Mouse (Mus musculus) right cerebral cortex, postnatal 4 days (tissue): ENCODE data around the gene Gm15557.

ENCODE experiments used
- DNase-seq: peaks from one replicate; pipeline ENCODE4 v3.0.0-alpha.2; 2022

Gm15557 gene

GRCm38 (mm10) chr2:155956134-155957059 is 15.9 kb downstream of the Gm15557 start, which contains the start of gene Cep250:
Gene Cep250 (plus strand): TSS chr2:155956458.
- peak; percentile 81 for DNase-seq

- DNase-seq: no peak
Observed at GRCm38 (mm10) chr2:155959981-155960380, 19.5 kb downstream of the Gm15557 start.

DNA sequence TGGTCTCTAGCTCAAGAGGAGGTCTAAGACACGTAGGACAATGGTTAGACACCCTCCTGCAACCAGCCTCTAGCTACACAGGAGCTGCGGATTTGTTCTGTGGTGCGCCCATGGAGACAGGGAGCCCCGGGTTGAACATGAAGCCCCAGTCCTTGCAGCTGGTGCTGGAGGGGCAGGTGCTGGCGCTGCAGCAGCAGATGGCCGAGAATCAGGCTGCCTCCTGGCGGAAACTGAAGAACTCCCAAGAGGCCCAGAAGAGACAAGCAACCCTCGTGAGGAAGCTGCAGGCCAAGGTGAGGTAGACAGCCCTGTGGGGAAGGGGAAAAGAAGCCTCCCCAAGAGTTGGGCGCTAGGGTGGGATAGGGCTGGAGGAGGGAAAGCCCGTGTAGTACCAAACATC is 21.3 kb downstream of the Gm15557 start:
- DNase-seq: no peak

DNA sequence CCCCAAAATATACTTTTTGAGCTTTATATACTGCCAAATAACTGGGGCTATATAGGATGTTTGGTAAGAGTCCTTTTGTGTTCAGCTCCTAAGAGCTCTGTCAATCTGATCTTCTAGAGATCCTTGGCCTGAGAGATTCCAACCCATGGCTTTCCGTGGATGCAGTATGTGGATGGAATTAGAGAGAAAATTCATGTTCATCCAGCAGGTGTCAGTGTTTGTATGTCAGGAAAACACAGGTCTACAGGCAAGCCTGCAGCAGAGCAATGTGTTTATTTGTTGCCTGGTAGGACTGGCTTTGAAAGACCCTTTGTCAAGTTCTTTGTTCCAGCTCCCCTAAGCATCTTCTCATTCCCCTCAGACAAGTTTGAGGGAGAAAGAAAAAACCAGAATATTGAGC is 22.5 kb downstream of the Gm15557 start:
- no peak for DNase-seq

DNA sequence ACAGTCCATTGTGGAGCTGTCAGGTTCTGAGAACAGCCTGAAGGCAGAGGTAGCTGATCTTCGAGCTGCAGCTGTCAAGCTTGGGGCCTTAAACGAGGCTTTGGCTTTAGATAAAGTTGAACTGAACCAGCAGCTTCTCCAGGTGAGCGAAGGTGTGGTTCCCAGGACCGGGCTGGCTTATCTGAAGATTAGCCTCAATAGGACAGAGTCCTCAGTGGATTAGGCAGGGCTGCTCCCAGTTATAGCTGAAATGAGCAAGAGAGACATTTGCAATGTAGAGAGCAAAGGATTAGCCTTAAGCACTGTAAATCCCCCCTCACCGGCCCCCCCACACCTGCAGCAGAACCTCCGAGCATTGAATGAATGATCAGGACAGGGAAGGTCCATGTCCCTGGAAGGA is 32.8 kb downstream of the Gm15557 start:
- no peak for DNase-seq

- no peak for DNase-seq
Observed at GRCm38 (mm10) chr2:155974087-155974731, 33.7 kb downstream of the Gm15557 start.

DNA sequence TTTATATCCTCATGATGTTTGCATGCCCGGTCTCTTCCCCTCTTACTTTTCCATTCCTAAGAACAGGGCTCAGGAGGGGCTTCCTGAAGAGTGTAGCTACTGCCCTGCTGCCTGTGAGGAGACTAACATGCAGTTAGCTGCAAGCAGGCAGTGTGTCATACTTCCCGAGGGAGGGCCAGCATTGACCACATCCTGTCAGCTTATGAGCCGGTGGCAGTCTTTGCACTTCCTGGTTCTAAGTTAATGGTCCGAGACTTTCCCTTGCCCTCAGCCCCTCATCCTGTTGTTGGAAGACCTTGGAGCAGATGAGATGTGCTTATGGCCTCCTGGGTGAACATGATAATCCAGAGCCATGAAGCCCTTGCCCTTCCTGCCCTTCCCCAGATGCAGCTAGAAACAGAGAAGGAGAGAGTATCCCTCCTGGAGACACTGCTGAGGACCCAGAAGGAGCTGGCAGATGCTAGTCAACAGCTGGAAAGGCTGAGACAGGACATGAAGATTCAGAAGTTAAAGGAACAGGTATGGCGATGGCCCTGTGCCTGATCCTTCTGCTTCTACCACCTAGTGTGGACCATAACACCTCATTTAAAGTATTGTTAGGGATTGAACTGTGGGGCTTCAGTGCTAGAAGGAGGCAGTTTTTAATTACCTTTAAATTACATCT is 38.9 kb downstream of the Gm15557 start:
- DNase-seq: no peak

DNA sequence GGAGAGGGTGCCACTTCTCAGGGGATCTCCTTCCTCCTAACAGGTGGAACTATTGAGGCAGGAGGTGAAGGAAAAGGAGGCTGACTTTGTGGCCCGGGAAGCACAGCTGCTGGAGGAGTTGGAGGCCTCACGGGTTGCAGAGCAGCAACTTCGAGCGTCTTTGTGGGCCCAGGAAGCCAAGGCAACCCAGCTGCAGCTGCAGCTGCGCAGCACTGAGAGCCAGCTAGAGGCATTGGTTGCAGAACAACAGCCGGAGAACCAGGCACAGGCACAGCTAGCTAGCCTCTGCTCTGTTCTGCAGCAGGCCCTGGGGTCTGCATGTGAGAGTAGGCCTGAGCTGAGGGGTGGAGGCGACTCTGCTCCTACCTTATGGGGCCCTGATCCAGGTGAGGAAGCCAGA is 45.2 kb downstream of the Gm15557 start:
- DNase-seq: no peak

DNA sequence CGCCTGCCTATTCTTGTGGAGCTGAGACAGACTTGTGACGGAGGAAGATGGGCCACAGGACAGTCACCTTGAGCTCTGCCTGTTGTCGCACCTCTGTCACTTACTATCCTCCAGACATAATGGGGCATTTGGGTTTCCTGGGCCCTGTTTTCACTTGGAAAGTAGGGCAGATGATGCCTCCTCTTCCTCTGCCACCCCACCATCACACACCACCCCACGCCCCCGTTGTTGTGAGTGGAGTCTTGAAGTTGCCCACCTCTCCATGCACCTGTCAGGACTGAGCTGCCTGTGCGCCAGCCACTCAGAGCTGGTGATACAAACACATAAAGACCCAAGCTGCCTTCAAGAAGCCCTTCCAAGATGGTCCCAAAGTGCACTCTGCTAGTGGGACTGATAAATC is 46.6 kb downstream of the Gm15557 start:
- DNase-seq: no peak

DNA sequence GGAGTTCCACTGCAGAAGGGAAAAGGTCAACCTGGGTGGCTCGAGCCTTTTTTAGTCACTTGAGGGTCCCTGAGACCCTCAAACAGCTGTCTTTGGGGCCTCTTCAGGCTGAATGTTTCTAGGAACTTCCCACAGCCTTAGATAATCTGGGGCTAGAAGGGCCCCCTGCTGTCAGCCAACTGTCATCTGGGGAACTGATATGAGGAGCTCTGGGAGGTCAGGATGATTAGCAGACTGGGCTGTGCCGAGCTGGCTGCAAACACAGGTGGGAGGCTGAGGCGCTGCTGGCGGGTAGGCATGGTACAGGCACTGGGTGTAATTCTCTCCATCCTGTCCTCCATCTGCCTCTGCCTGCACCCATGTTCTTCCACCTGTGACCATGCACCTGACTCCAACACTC is 48.6 kb downstream of the Gm15557 start:
- DNase-seq: no peak

DNA sequence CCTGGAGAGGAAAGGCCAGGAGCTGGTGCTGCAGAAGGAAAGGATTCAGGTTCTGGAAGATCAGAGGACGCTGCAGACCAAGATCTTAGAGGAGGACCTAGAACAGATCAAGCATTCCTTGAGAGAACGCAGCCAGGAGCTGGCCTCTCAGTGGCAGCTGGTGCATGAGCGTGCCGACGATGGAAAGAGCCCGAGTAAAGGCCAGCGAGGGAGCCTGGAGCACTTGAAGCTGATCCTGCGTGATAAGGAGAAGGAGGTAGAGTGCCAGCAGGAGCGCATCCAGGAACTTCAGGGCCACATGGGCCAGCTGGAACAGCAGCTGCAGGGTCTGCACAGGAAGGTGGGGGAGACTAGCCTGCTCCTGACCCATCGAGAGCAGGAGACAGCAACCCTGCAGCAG is 50.6 kb downstream of the Gm15557 start:
- no peak for DNase-seq

GRCm38 (mm10) chr2:155991863-155992321 is 51.4 kb downstream of the Gm15557 start:
- DNase-seq: peak; percentile 47
